Mouse (Mus musculus): ENCODE measurements around the gene Pank1.

Pank1 gene

GRCm38 (mm10) chr19:34825946-34826655, 53.2 kb downstream of the Pank1 start:
- DNase-seq (ENCODE audit: low read depth) = no peak

- DNase-seq (ENCODE audit: low read depth) = no peak
Observed at GRCm38 (mm10) chr19:34819577-34820170, 59.6 kb downstream of the Pank1 start.

- DNase-seq (ENCODE audit: low read depth) = no peak
Observed at GRCm38 (mm10) chr19:34815371-34815770, 63.9 kb downstream of the Pank1 start.

GRCm38 (mm10) chr19:34814696-34815095, 64.6 kb downstream of the Pank1 start:
- no peak for DNase-seq (ENCODE audit: low read depth)

GRCm38 (mm10) chr19:34813961-34814360, 65.3 kb downstream of the Pank1 start:
- DNase-seq (ENCODE audit: low read depth) = no peak

- no peak for DNase-seq (ENCODE audit: low read depth)
Observed at GRCm38 (mm10) chr19:34813533-34813932, 65.7 kb downstream of the Pank1 start.

- DNase-seq (ENCODE audit: low read depth) = no peak
Observed at GRCm38 (mm10) chr19:34812711-34813110, 66.5 kb downstream of the Pank1 start.

GRCm38 (mm10) chr19:34807173-34807572, 72.1 kb downstream of the Pank1 start:
- DNase-seq (ENCODE audit: low read depth) = peak; percentile 29

- DNase-seq (ENCODE audit: low read depth) = no peak
Observed at GRCm38 (mm10) chr19:34805071-34805470, 74.2 kb downstream of the Pank1 start.

GRCm38 (mm10) chr19:34804531-34804930, 74.7 kb downstream of the Pank1 start:
- DNase-seq (ENCODE audit: low read depth) = no peak

GRCm38 (mm10) chr19:34803396-34803795, 75.9 kb downstream of the Pank1 start:
- DNase-seq (ENCODE audit: low read depth) = no peak

- no peak for DNase-seq (ENCODE audit: low read depth)
Observed at GRCm38 (mm10) chr19:34799644-34800267, 79.5 kb downstream of the Pank1 start.

- no peak for DNase-seq (ENCODE audit: low read depth)
Observed at GRCm38 (mm10) chr19:34796396-34796795, 82.9 kb downstream of the Pank1 start.

GRCm38 (mm10) chr19:34782491-34782890, 96.8 kb downstream of the Pank1 start:
- DNase-seq (ENCODE audit: low read depth) = no peak

- DNase-seq (ENCODE audit: low read depth) = no peak
Observed at GRCm38 (mm10) chr19:34778993-34779392, 100.3 kb downstream of the Pank1 start.

GRCm38 (mm10) chr19:34778098-34778497, 101.2 kb downstream of the Pank1 start:
- DNase-seq (ENCODE audit: low read depth) = no peak

- DNase-seq (ENCODE audit: low read depth) = peak; percentile 22
Observed at GRCm38 (mm10) chr19:34772775-34773174, 106.5 kb downstream of the Pank1 start.

- no peak for DNase-seq (ENCODE audit: low read depth)
Observed at GRCm38 (mm10) chr19:34770764-34771163, 108.5 kb downstream of the Pank1 start.

- DNase-seq (ENCODE audit: low read depth) = no peak
Observed at GRCm38 (mm10) chr19:34758754-34759153, 120.5 kb downstream of the Pank1 start.

All from c-Kit-positive CD71-negative TER-119-negative erythroid progenitor cells, embryonic 14.5 days (primary cell).